Mouse (Mus musculus): ENCODE measurements around the gene Rwdd4a. TPM values are rescaled to one million over a fixed set of nuclear protein-coding genes. Genes with fewer than 3 reads are reported as not detected.

Gene Rwdd4a
- 46.8 and 54.3 TPM in 2 replicates for polyA plus RNA-seq (2015; fragmentation: Nextera tagmentation; extraction: Ambion mirVana)

DNA sequence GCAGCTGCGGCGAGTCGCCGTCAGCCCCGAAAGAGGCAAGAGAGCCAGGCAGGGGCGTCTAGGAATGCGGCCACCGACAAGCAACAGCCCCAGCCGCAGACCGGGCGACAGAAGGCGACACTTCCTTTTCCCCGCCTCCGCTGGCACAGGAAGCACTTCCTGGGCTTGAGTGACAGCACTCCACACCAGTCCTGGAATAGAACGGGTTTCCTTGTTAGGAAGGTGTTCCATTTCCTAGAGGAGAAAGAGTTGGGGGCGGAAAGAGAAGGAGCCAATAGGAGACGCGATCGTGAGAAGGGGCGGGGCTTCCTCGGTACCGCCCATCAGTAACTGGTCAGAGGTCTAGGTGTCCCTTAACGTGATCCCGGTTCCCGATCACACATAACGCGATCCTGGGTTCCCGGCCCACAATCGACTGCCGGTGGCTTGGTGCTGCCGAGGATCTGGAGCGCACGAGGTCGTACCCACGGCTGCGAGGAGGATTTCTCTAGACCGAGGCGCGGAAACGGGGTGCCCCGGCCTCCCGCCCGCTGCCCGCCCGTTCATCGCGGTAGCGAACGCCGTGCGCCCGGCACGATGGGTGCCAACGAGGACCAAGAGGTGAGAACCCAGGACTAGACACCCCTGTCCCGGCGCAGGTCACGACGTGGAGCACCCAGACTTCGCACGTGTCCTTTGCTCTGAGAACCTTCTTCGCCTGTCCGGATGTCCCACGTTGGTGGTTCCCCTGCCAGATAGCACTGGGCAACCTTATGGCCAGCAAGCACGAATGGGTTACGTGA lies at the start of gene Rwdd4a, which contains the start of gene Trappc11:
TSS of gene Rwdd4a (plus strand) at position 321 of the 782 bp plus-strand sequence.
TSS of gene Trappc11 (minus strand) at position 127 of the 782 bp plus-strand sequence.
- Histone ChIP-seq H3K4me1 (peaks cover 18% of the 10 kb centered on the region), H3K27me3 (no peaks in the 10 kb centered on the region), H3K36me3 (peaks cover 20% of the 10 kb centered on the region), H3K9me3 (no peaks in the 10 kb centered on the region), H3K4me3 (peak within 1 kb of the TSS; percentile 85), H3K27ac (peak within 1 kb of the TSS; percentile 79), H3K4me2 (peak within 1 kb of the TSS; percentile 83), H3K9ac (peak within 1 kb of the TSS; percentile 92)
- peak; percentile 100 for ATAC-seq (ENCODE audit: insufficient number of reproducible peaks, insufficient read depth, low FRiP score, low TSS enrichment, low read depth)
- under 1% methylated on average over 65 of the region's 65 CpGs for WGBS

DNA sequence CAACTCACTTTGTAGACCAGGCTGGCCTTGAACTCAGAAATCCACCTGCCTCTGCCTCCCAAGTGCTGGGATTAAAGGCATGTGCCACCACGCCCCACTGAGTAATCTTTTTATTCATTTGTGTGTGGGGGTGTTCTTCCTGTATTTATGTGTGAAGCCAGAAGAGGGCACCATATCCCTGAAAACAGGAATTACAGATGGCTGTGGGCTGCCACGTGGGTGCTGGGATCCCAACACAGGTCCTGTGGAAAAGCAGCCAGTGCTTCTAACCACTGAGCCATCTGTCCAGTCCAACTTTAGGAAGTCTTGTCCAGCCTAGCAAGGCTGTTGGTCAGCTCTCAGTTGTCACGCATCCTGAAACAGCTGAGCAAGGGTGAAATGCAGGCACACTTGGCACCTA lies 46.2 kb upstream of the Rwdd4a start:
- no peaks in the 10 kb centered on the region for H3K27me3 ChIP-seq
- no peak overlapping the region for H3K4me2 ChIP-seq
- no peak overlapping the region for H3K4me3 ChIP-seq
- peaks cover 44% of the 10 kb centered on the region for H3K36me3 ChIP-seq
- H3K4me1 ChIP-seq: no peaks in the 10 kb centered on the region
- WGBS: 90% methylated on average over 3 of the region's 3 CpGs
- no peak overlapping the region for H3K27ac ChIP-seq
- no peak overlapping the region for H3K9ac ChIP-seq
- ATAC-seq (ENCODE audit: insufficient number of reproducible peaks, insufficient read depth, low FRiP score, low TSS enrichment, low read depth): no peak
- H3K9me3 ChIP-seq: peaks cover 4% of the 10 kb centered on the region; the same call in 1 of the 2 replicates

DNA sequence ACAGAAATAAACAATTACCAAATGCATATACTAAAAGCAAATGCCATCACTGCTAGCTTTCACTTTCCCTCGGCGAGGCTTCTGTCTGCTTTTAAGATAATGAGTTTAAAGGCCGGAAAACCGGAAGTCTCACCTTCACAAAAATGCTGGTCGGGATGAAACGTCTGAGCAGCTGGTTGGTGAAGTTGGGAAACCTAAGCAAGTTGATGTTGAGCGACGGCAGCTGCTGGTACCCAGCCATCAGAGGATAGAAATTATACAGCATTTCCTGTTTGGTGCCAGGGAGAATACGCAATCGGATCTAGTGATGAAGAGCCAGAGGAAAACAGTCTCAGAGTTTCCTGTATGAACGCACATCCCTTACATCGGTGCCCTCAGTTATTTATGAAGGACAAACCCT lies 40.4 kb upstream of the Rwdd4a start:
- Histone ChIP-seq H3K9ac (no peak overlapping the region), H3K4me1 (no peaks in the 10 kb centered on the region), H3K27ac (no peak overlapping the region), H3K27me3 (no peaks in the 10 kb centered on the region), H3K36me3 (peaks cover 85% of the 10 kb centered on the region), H3K9me3 (no peaks in the 10 kb centered on the region), H3K4me2 (no peak overlapping the region), H3K4me3 (no peak overlapping the region)
- no peak for ATAC-seq (ENCODE audit: insufficient number of reproducible peaks, insufficient read depth, low FRiP score, low TSS enrichment, low read depth)
- 91% methylated on average over 12 of the region's 12 CpGs for WGBS

DNA sequence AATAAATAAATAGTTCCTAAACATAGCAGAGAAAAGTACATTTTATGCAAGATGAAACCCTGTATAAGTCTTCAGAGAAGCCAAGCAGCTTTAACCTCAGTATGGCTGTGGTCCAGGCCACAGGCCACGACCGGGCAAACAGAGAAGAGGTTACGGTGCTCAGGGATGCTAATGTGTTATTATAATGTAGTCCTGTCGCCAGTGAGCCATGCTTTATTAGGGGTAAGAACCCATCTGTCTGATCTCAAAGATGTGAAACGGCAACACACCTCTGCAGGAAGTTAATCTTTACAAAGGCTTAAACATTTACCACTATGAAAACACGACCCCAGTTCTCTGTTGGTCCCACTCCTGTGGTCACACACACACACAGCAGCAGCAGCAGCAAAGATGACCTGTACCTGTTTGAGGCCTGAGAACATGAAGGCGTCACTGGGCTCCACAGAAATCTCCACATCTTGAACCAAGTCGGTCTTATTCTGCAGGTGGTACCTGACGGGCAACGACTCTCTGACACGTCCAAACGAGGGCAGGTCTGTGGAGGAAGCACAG lies 38.8 kb upstream of the Rwdd4a start:
- Histone ChIP-seq H3K27ac (no peak overlapping the region), H3K4me1 (no peaks in the 10 kb centered on the region), H3K4me2 (no peak overlapping the region), H3K9me3 (no peaks in the 10 kb centered on the region), H3K9ac (no peak overlapping the region), H3K27me3 (no peaks in the 10 kb centered on the region), H3K36me3 (peaks cover 85% of the 10 kb centered on the region), H3K4me3 (no peak overlapping the region)
- ATAC-seq (ENCODE audit: insufficient number of reproducible peaks, insufficient read depth, low FRiP score, low TSS enrichment, low read depth): no peak
- 89% methylated on average over 12 of the region's 12 CpGs for WGBS

DNA sequence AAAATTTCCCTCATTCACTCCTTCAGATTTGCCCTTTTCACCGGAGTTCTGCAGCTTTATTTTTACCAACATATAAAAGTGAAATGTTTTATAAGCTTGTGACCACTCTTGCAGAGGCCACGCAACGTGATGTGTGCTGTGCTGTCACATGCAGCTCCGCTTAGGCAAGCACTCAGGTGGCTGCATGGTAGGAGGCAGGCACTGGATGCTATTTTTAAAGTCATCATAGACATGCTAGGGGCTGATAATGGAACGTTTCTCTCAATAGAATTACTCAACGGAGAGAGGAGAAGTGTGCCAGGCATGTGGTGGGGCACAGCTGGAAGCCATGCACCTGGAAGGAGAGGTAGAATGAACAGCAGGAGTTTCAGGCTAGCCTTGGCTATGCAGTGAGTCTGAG lies 38.0 kb upstream of the Rwdd4a start:
- H3K27ac ChIP-seq: no peak overlapping the region
- no peak overlapping the region for H3K4me2 ChIP-seq
- no peaks in the 10 kb centered on the region for H3K9me3 ChIP-seq
- peaks cover 87% of the 10 kb centered on the region for H3K36me3 ChIP-seq
- no peak for ATAC-seq (ENCODE audit: insufficient number of reproducible peaks, insufficient read depth, low FRiP score, low TSS enrichment, low read depth)
- H3K9ac ChIP-seq: no peak overlapping the region
- 90% methylated on average over 6 of the region's 6 CpGs for WGBS
- H3K4me1 ChIP-seq: no peaks in the 10 kb centered on the region
- H3K27me3 ChIP-seq: no peaks in the 10 kb centered on the region
- H3K4me3 ChIP-seq: no peak overlapping the region

DNA sequence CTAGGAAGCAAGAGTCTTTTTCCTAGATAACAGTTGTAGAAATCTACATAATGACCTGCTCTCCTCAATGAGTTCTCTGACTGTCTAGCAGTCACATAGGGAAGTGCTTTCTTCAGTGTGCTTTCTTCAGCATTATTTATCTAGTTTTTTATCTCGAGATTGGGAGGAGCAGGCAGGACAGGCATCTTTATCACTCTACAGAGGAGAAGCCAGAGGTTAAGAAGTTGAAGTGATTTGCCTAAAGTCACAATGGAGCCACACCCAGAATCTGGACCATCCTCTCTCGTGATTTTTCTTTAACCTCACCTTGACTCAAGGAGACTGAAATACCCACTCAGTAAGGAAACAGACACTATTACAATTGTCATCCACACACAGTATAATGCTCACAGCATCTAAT lies 31.5 kb upstream of the Rwdd4a start:
- no peaks in the 10 kb centered on the region for H3K27me3 ChIP-seq
- no peaks in the 10 kb centered on the region for H3K4me1 ChIP-seq
- H3K4me2 ChIP-seq: no peak overlapping the region
- no peak overlapping the region for H3K4me3 ChIP-seq
- WGBS: 78% methylated on average over 2 of the region's 2 CpGs
- H3K27ac ChIP-seq: no peak overlapping the region
- no peak for ATAC-seq (ENCODE audit: insufficient number of reproducible peaks, insufficient read depth, low FRiP score, low TSS enrichment, low read depth)
- no peak overlapping the region for H3K9ac ChIP-seq
- peaks cover 89% of the 10 kb centered on the region for H3K36me3 ChIP-seq
- no peaks in the 10 kb centered on the region for H3K9me3 ChIP-seq

DNA sequence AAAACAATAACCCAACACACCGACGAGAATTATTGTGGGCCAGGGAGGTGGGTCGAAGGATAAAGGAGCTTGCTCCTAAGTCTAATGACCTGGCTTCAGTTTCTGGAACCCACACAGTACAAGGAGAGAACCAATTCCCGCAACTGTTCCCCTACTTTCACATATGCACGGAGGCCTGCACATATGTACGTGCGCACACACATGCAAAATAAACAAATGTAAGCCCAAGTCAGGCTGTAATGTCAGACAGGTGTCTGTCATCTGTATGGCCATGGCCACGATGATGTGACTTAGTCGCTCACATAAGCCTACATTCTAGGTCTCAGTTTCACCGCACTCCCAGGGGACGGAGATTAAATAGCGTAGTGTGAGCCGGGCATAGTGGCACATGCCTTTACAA lies 30.9 kb upstream of the Rwdd4a start:
- H3K4me3 ChIP-seq: no peak overlapping the region
- no peak overlapping the region for H3K27ac ChIP-seq
- no peaks in the 10 kb centered on the region for H3K27me3 ChIP-seq
- no peaks in the 10 kb centered on the region for H3K9me3 ChIP-seq
- H3K4me1 ChIP-seq: no peaks in the 10 kb centered on the region
- 92% methylated on average over 13 of the region's 13 CpGs for WGBS
- peaks cover 89% of the 10 kb centered on the region for H3K36me3 ChIP-seq
- no peak overlapping the region for H3K9ac ChIP-seq
- H3K4me2 ChIP-seq: no peak overlapping the region
- no peak for ATAC-seq (ENCODE audit: insufficient number of reproducible peaks, insufficient read depth, low FRiP score, low TSS enrichment, low read depth)

DNA sequence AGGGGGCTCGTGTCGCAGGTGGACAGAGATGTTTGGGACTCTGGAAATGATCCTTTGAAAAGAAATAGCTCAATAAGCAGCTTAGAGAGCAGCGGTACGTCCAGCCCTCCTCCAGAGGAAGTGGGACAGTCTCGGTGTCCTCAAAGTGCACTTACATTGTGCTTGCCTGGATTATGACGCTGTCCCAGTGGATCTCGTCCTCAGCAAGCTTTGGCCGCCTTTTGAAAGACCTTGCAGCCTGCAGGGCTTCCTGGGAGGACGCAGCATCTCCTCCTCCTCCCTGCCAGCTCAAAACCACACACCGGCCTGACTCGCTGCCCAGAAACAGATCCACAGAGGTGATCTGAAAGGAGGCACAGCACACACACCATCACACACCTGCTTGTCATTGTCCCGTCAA lies 28.0 kb upstream of the Rwdd4a start:
- Histone ChIP-seq H3K4me2 (no peak overlapping the region), H3K4me1 (no peaks in the 10 kb centered on the region), H3K27me3 (no peaks in the 10 kb centered on the region), H3K9ac (no peak overlapping the region), H3K36me3 (peaks cover 88% of the 10 kb centered on the region), H3K9me3 (no peaks in the 10 kb centered on the region), H3K4me3 (no peak overlapping the region), H3K27ac (no peak overlapping the region)
- WGBS: 89% methylated on average over 12 of the region's 12 CpGs
- ATAC-seq (ENCODE audit: insufficient number of reproducible peaks, insufficient read depth, low FRiP score, low TSS enrichment, low read depth): no peak

DNA sequence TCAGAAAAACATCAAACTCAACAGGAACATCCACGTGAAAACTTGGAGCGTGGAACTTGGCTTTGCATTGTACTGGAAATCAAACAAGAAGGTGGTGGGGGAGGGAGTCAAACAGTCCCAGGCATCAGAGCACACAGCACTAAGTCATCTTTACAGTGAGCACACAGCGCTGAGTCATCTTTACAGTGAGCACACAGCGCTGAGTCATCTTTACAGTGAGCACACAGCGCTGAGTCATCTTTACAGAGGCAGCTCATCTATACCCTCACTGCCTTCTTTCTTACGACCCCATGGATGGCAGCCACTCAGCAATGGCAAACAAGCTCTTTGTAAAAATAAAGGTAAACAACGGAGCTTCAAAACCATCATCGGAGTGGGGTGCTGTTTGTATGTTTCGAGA lies 22.5 kb upstream of the Rwdd4a start:
- H3K36me3 ChIP-seq: peaks cover 69% of the 10 kb centered on the region
- H3K27me3 ChIP-seq: no peaks in the 10 kb centered on the region
- no peak overlapping the region for H3K4me3 ChIP-seq
- no peaks in the 10 kb centered on the region for H3K9me3 ChIP-seq
- H3K27ac ChIP-seq: no peak overlapping the region
- H3K4me1 ChIP-seq: no peaks in the 10 kb centered on the region
- H3K4me2 ChIP-seq: no peak overlapping the region
- WGBS: 92% methylated on average over 9 of the region's 9 CpGs
- no peak overlapping the region for H3K9ac ChIP-seq
- no peak for ATAC-seq (ENCODE audit: insufficient number of reproducible peaks, insufficient read depth, low FRiP score, low TSS enrichment, low read depth)

DNA sequence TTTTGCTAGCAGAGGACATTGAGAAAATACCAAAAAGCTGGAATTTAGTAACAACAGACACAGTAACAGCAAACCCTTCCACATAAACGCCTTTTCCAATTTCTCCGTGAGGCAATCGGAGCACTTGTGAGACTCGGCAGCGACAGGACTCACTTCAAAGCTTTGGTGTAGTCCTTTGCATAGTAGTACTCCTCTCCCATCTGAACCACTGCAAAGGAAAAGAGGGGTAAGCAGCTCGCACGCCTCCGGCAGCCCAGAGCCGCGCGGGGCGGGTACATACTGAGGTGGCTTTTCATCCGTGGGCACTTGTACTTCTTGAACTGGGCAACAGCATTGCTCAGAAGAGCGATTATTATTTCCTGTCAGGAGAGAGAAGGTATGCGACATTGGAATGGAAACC lies 19.9 kb upstream of the Rwdd4a start:
- 96% methylated on average over 15 of the region's 15 CpGs for WGBS
- no peak for ATAC-seq (ENCODE audit: insufficient number of reproducible peaks, insufficient read depth, low FRiP score, low TSS enrichment, low read depth)
- Histone ChIP-seq H3K4me1 (no peaks in the 10 kb centered on the region), H3K27ac (no peak overlapping the region), H3K4me2 (no peak overlapping the region), H3K27me3 (no peaks in the 10 kb centered on the region), H3K4me3 (no peak overlapping the region), H3K9me3 (no peaks in the 10 kb centered on the region), H3K36me3 (peaks cover 67% of the 10 kb centered on the region), H3K9ac (no peak overlapping the region)

DNA sequence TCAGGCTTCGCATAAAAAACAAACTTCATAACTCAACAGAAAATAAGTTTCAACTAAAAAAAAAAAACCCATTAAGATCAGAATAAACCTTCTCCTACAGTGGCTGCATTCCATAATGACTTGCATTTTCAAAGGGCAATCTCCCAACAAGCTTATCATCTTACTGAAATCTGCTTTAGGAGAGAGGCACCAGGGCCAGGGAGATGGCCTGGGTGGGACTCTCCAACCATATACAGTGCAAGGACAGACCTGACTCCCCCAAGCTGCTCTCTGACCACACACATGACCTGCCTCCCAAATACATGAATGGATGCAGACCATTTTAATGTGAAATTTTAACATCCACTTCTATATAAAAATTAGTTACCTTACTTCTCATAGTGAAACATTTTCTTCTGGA lies 5.4 kb upstream of the Rwdd4a start:
- Histone ChIP-seq H3K36me3 (peaks cover 49% of the 10 kb centered on the region), H3K27ac (no peak overlapping the region), H3K9ac (no peak overlapping the region), H3K4me3 (no peak overlapping the region), H3K27me3 (no peaks in the 10 kb centered on the region), H3K9me3 (no peaks in the 10 kb centered on the region), H3K4me2 (no peak overlapping the region), H3K4me1 (peaks cover 10% of the 10 kb centered on the region)
- WGBS: 96% methylated on average over 1 of the region's 1 CpGs
- no peak for ATAC-seq (ENCODE audit: insufficient number of reproducible peaks, insufficient read depth, low FRiP score, low TSS enrichment, low read depth)

DNA sequence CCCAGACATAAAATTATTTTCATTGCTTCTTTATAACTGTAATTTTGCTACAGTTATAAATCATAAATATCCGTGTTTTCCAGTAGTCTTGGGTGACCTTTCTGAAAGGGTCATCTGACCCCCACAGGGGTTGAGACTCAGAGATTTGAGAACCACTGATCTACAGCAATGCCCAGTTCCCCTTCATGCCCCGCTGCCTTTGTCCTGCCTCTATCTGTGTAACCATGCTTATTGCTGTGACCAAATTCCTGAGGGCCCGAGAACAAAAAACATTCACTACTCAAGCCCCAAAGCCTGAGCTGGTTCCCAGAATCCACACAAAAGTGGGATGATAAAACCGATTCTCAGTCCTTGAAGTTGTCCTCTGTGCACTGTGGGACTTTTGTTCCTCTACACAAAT lies 4.9 kb downstream of the Rwdd4a start:
- H3K9ac ChIP-seq: no peak overlapping the region
- H3K27me3 ChIP-seq: no peaks in the 10 kb centered on the region
- 84% methylated on average over 4 of the region's 4 CpGs for WGBS
- no peak for ATAC-seq (ENCODE audit: insufficient number of reproducible peaks, insufficient read depth, low FRiP score, low TSS enrichment, low read depth)
- H3K36me3 ChIP-seq: peaks cover 37% of the 10 kb centered on the region
- no peak overlapping the region for H3K4me3 ChIP-seq
- no peak overlapping the region for H3K4me2 ChIP-seq
- H3K4me1 ChIP-seq: peaks cover 8% of the 10 kb centered on the region; the same call in 1 of the 2 replicates
- H3K9me3 ChIP-seq: no peaks in the 10 kb centered on the region
- no peak overlapping the region for H3K27ac ChIP-seq

Measured in embryonic facial prominence, embryonic 13.5 days (tissue).